Mouse (Mus musculus): ENCODE data around the gene Slc13a1. TPM values are rescaled to one million over a fixed set of nuclear protein-coding genes. Genes with fewer than 3 reads are reported as not detected.

Slc13a1 gene
- total RNA-seq, 2 experiments from 2014 or later = 0.31 to 0.37 TPM

GRCm38 (mm10) chr6:24154901-24155300 is 13.0 kb downstream of the Slc13a1 start:
- no peak for TF ChIP-seq CTCF (conservative IDR thresholded peaks at IDR 0.05)
- H3K27ac ChIP-seq = no peak overlapping the region
- H3K4me3 ChIP-seq = no peak overlapping the region
- DNase-seq (ENCODE audit: low spot score in 2 of 2) = no peak

GRCm38 (mm10) chr6:24132951-24133350 is 34.9 kb downstream of the Slc13a1 start:
- DNase-seq (ENCODE audit: low spot score in 2 of 2) = no peak
- Histone ChIP-seq H3K4me3 (no peak overlapping the region), H3K27ac (no peak overlapping the region)
- no peak for TF ChIP-seq CTCF (conservative IDR thresholded peaks at IDR 0.05)

GRCm38 (mm10) chr6:24122632-24123031 is 45.3 kb downstream of the Slc13a1 start:
- no peak overlapping the region for H3K27ac ChIP-seq
- no peak for TF ChIP-seq CTCF (conservative IDR thresholded peaks at IDR 0.05)
- no peak overlapping the region for H3K4me3 ChIP-seq
- DNase-seq (ENCODE audit: low spot score in 2 of 2) = no peak

GRCm38 (mm10) chr6:24111614-24112013 is 56.3 kb downstream of the Slc13a1 start:
- TF ChIP-seq CTCF (conservative IDR thresholded peaks at IDR 0.05) = no peak
- Histone ChIP-seq H3K4me3 (no peak overlapping the region), H3K27ac (no peak overlapping the region)
- DNase-seq (ENCODE audit: low spot score in 2 of 2) = no peak

DNA sequence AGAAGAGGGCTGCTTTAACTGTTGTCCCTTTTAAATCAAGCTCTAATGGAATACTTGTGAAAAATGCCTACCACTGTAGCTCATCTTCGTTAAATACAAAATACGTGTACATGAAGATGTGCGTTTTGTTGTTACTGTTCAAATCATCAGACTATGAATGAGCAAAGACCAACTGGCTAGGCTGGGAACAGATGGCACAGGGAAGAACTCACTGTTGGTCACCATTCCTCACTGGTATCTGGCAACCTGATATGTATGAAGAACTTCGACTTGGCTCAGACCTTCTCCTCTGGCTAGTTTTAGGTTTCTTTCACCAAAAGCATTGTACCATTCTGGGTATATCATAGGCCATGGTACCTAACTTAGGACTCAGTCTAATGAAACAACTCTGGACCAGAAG is 59.4 kb downstream of the Slc13a1 start:
- DNase-seq (ENCODE audit: low spot score in 2 of 2) = no peak
- no peak overlapping the region for H3K27ac ChIP-seq
- no peak overlapping the region for H3K4me3 ChIP-seq
- no peak for TF ChIP-seq CTCF (conservative IDR thresholded peaks at IDR 0.05)

- H3K27ac ChIP-seq = no peak overlapping the region
- DNase-seq (ENCODE audit: low spot score in 2 of 2) = no peak
- no peak for TF ChIP-seq CTCF (conservative IDR thresholded peaks at IDR 0.05)
- no peak overlapping the region for H3K4me3 ChIP-seq
Measured at GRCm38 (mm10) chr6:24106157-24106556, 61.7 kb downstream of the Slc13a1 start.

DNA sequence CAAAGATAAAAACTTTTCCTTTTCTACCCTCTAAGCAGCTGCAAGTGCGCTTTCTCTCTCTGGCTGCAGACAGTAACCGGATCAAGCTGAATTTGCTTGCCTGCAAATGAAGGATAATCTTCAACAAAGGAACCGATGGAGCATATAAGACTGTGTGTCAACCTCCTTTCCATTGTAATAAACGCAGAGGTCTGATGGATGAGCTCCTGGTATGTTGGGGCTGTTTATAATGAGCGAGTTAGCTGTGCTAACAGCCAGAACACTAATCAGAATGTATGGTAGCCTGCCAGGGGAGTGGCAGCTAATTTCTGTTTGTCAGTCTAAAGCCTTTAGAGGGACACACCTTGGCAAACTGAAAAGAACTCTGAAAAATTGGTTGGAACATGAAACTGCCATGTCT is 62.2 kb downstream of the Slc13a1 start:
- no peak for DNase-seq (ENCODE audit: low spot score in 2 of 2)
- TF ChIP-seq CTCF (conservative IDR thresholded peaks at IDR 0.05) = no peak
- Histone ChIP-seq H3K4me3 (no peak overlapping the region), H3K27ac (no peak overlapping the region)

- no peak for TF ChIP-seq CTCF (conservative IDR thresholded peaks at IDR 0.05)
- no peak overlapping the region for H3K27ac ChIP-seq
Measured at GRCm38 (mm10) chr6:24101281-24101680, 66.6 kb downstream of the Slc13a1 start.

GRCm38 (mm10) chr6:24100705-24101104 is 67.2 kb downstream of the Slc13a1 start:
- TF ChIP-seq CTCF (conservative IDR thresholded peaks at IDR 0.05) = no peak
- Histone ChIP-seq H3K4me3 (no peak overlapping the region), H3K27ac (no peak overlapping the region)
- no peak for DNase-seq (ENCODE audit: low spot score in 2 of 2)

More at GRCm38 (mm10) chr6:24101281-24101680, 66.6 kb downstream of the Slc13a1 start:
- no peak overlapping the region for H3K4me3 ChIP-seq
- DNase-seq (ENCODE audit: low spot score in 2 of 2) = no peak

- H3K27ac ChIP-seq = no peak overlapping the region
- no peak overlapping the region for H3K4me3 ChIP-seq
- no peak for TF ChIP-seq CTCF (conservative IDR thresholded peaks at IDR 0.05)
- DNase-seq (ENCODE audit: low spot score in 2 of 2) = no peak
Measured at GRCm38 (mm10) chr6:24097400-24097799, 70.5 kb downstream of the Slc13a1 start.

DNA sequence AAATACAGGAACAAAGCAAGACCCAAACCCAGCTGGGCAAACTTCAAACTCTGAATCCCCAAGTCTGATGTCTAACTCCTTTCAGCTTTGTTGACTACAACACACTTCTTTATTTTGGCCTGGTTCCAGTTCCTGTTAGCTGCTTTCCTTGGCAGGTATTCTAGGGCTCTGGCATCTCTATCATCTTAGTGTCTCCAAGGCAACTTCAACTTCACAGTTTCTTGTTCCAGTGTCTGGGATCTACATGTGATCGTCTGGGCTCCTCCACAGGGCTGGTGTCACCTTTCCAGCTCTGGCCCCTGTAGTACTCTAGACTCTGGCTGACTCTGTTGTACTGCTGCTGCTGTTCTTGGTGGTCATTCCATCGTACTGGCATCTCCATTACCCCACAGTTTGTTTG is 91.8 kb downstream of the Slc13a1 start:
- TF ChIP-seq CTCF (conservative IDR thresholded peaks at IDR 0.05) = no peak
- Histone ChIP-seq H3K27ac (no peak overlapping the region), H3K4me3 (no peak overlapping the region)
- DNase-seq (ENCODE audit: low spot score in 2 of 2) = no peak

DNA sequence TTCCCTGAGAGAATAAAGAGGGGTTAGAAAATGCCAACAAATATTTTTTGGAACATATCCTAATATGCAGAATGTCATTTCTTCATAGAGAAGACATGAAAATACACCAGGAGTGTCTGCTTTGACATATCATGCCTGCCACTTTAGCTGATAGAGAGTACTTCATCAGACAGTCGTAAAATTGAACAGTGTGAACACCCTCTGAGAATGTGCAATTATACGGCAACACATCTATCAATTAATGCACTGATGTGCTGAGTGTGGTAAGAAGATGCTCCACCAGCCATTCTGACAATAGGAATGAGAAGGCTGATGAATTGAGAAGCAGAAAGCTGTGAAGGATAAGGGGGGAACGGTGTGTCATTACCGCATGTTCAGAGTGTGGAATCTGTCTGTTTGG is 95.1 kb downstream of the Slc13a1 start:
- H3K4me3 ChIP-seq = no peak overlapping the region
- no peak for TF ChIP-seq CTCF (conservative IDR thresholded peaks at IDR 0.05)
- DNase-seq (ENCODE audit: low spot score in 2 of 2) = no peak
- no peak overlapping the region for H3K27ac ChIP-seq

DNA sequence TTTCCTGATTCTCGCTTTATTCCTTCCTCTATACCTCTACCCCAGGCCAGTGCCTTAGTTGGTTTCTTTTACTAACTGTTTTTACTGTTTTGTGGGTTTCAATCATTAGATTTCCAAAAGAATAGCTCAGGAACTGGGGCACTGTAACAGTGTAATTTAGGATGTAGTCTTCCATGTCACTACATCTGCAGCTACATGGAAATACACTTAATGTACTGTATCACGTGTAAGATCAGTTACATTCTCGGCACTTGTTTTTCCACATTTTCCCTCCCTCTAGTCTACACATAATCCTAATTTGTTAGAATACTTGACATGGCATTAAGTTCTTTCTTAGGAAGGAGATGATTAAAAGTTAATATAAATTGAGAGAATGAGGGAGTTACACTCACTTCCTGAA is 108.1 kb downstream of the Slc13a1 start:
- Histone ChIP-seq H3K4me3 (no peak overlapping the region), H3K27ac (no peak overlapping the region)
- DNase-seq (ENCODE audit: low spot score in 2 of 2) = no peak
- TF ChIP-seq CTCF (conservative IDR thresholded peaks at IDR 0.05) = no peak

GRCm38 (mm10) chr6:24055086-24055485 is 112.8 kb downstream of the Slc13a1 start:
- TF ChIP-seq CTCF (conservative IDR thresholded peaks at IDR 0.05) = no peak
- Histone ChIP-seq H3K4me3 (no peak overlapping the region), H3K27ac (no peak overlapping the region)
- DNase-seq (ENCODE audit: low spot score in 2 of 2) = no peak

Data from layer of hippocampus, adult 2 months (tissue).